Mouse (Mus musculus) embryonic fibroblast, embryonic 13.5 days (primary cell): ENCODE measurements around the gene Cemip. TPM values are rescaled to one million over a fixed set of nuclear protein-coding genes. Genes with fewer than 3 reads are reported as not detected.

ENCODE experiments used
- H3K27ac ChIP-seq: 2 replicates; pipeline ENCODE4 v1.5.1; 2012; ENCODE audit warnings: low read length, control low read depth, inconsistent platforms; ENCODE audit not compliant: insufficient read depth
- H3K4me1 ChIP-seq: 2 replicates; pipeline ENCODE4 v1.6.1; 2011; ENCODE audit warnings: low read length; ENCODE audit not compliant: control insufficient read depth, insufficient read depth
- H3K4me3 ChIP-seq: 2 replicates; pipeline ENCODE4 v1.5.1; 2011; ENCODE audit warnings: mild to moderate bottlenecking, control low read depth, low read length; ENCODE audit not compliant: insufficient read depth
- CTCF ChIP-seq: IDR thresholded peaks from 2 replicates; pipeline ENCODE4 v1.5.1; 2011; ENCODE audit warnings: mild to moderate bottlenecking, control low read depth, low read length, moderate library complexity, borderline replicate concordance; ENCODE audit not compliant: insufficient read depth
- POLR2A ChIP-seq: IDR thresholded peaks from 2 replicates; pipeline ENCODE4 v1.6.1; 2011; ENCODE audit warnings: low read depth, mild to moderate bottlenecking, control low read depth, low read length, moderate library complexity
- polyA plus RNA-seq: library from polyadenylated mRNA; stranded (reverse); fragments of >200 nt; gene quantifications from 2 replicates; pipeline ENCODE4 v1.2.4, GENCODE M21; 2011; ENCODE audit warnings: low read depth; ENCODE audit not compliant: missing spikeins, insufficient read length

Cemip gene
- polyA plus RNA-seq, 1 experiment, result 73.5 TPM

DNA sequence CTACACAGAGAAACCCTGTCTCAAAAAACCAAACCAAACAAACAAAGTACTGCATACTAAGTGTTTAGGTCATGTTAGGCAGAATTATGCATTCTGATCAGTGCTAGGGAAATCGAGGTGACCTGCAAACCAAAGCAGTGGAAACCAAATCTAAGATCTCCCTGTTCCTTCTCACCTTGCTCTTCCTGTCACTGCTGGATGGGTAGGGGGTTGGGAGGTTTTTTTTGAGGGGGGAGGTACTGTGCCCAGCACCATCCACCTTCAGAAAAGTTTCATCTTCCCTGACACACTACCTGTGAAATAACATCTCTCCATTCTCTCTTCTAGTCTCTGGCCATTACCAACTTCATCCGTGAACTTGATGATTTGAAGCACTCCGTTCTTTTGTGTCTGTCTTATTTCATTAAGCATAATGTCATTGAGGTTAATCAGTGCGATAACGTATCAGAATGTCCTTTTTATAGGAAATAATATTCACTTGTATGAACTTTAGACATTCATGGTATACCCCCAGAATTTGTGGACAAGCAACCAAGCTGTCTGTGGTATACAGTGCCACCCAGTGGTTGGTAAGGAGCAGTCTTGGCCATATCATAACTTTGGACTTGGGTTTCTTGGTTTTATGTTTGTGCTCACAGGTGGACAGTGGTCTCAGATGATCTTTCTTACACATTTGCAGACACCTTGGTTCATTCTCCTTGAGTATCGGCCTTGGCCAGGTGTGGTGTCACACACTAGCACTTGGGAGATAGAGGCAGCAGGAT is 199.8 kb downstream of the Cemip start:
- H3K27ac ChIP-seq, result no peak overlapping the region
- H3K4me1 ChIP-seq, result no peaks in the 10 kb centered on the region
- no peak for TF ChIP-seq CTCF
- H3K4me3 ChIP-seq, result no peak overlapping the region

GRCm38 (mm10) chr7:83885835-83886234 is 200.5 kb downstream of the Cemip start:
- H3K4me3 ChIP-seq, result no peak overlapping the region
- H3K4me1 ChIP-seq, result no peaks in the 10 kb centered on the region
- H3K27ac ChIP-seq, result no peak overlapping the region
- TF ChIP-seq POLR2A (no peak), CTCF (no peak)

GRCm38 (mm10) chr7:83884921-83885532 is 201.3 kb downstream of the Cemip start:
- TF ChIP-seq CTCF (no peak), POLR2A (no peak)
- H3K4me3 ChIP-seq, result peak overlapping the region; percentile 61
- H3K4me1 ChIP-seq, result no peaks in the 10 kb centered on the region
- H3K27ac ChIP-seq, result peak overlapping the region; percentile 60

- Histone ChIP-seq H3K4me3 (peak within 1 kb of the TSS; percentile 61), H3K27ac (peak within 1 kb of the TSS; percentile 89), H3K4me1 (no peaks in the 10 kb centered on the region; the same call in 1 of the 2 replicates)
- TF ChIP-seq POLR2A (peak; percentile 61), CTCF (no peak)
Measured at GRCm38 (mm10) chr7:83884021-83884658, 202.2 kb downstream of the Cemip start, which contains the start of the genes Tlnrd1 and Mesd. Gene Tlnrd1, minus strand, starts transcription at chr7:83884305. Gene Mesd, plus strand, starts transcription at chr7:83884466.

GRCm38 (mm10) chr7:83883276-83884020 is 202.9 kb downstream of the Cemip start:
- TF ChIP-seq POLR2A, result peak; percentile 47; the same call in 1 of the 2 replicates
- TF ChIP-seq CTCF, result no peak
- Histone ChIP-seq H3K4me1 (no peaks in the 10 kb centered on the region; the same call in 1 of the 2 replicates), H3K27ac (peak overlapping the region; percentile 89), H3K4me3 (peak overlapping the region; percentile 61)

Other genes starting within 250 kb of the Cemip start
- 12.4 and 14.1 TPM in 2 replicates for gene Tlnrd1, start 202.2 kb downstream of the Cemip start, polyA plus RNA-seq
- 93.1 and 93.7 TPM in 2 replicates for gene Mesd, start 202.0 kb downstream of the Cemip start, polyA plus RNA-seq
- 29.3 and 35.6 TPM in 2 replicates for gene Abhd17c, start 65.4 kb upstream of the Cemip start, polyA plus RNA-seq